Mouse (Mus musculus) thymus, postnatal 14 days (tissue): Measurements from ENCODE around the gene Trmt2a.

ENCODE experiments used
- DNase-seq: peaks from one replicate; pipeline ENCODE4 v3.0.0; 2021

Gene Trmt2a

GRCm38 (mm10) chr16:18231451-18231850 is 17.0 kb upstream of the Trmt2a start:
- DNase-seq: no peak

GRCm38 (mm10) chr16:18233451-18233850 is 15.0 kb upstream of the Trmt2a start:
- peak; percentile 74 for DNase-seq

- DNase-seq: peak; percentile 30
These were observed 14.4 kb upstream of the Trmt2a start for GRCm38 (mm10) chr16:18233919-18234670.

- peak; percentile 79 for DNase-seq
These were observed 13.6 kb upstream of the Trmt2a start, which contains the start of gene Zdhhc8 for GRCm38 (mm10) chr16:18234671-18235388. Zdhhc8 (minus strand) TSS chr16:18235136.

GRCm38 (mm10) chr16:18235389-18236065 is 13.0 kb upstream of the Trmt2a start:
- DNase-seq: peak; percentile 75

- DNase-seq: no peak
These were observed 11.6 kb upstream of the Trmt2a start for GRCm38 (mm10) chr16:18236676-18237501.

GRCm38 (mm10) chr16:18241581-18241980 is 6.9 kb upstream of the Trmt2a start:
- DNase-seq: no peak

GRCm38 (mm10) chr16:18247521-18248399 is 719 bp upstream of the Trmt2a start:
- no peak for DNase-seq

GRCm38 (mm10) chr16:18249364-18249967 is 987 bp downstream of the Trmt2a start:
- peak; percentile 57 for DNase-seq

- no peak for DNase-seq
These were observed 1.8 kb downstream of the Trmt2a start for GRCm38 (mm10) chr16:18250231-18250630.

GRCm38 (mm10) chr16:18250828-18251790 is 2.6 kb downstream of the Trmt2a start:
- DNase-seq: no peak

GRCm38 (mm10) chr16:18252736-18253135 is 4.3 kb downstream of the Trmt2a start:
- no peak for DNase-seq

GRCm38 (mm10) chr16:18253866-18254265 is 5.4 kb downstream of the Trmt2a start:
- no peak for DNase-seq

GRCm38 (mm10) chr16:18258221-18258620 is 9.7 kb downstream of the Trmt2a start, which contains the start of gene Gm49776:
Gm49776 (minus strand) TSS chr16:18258321.
- no peak for DNase-seq

GRCm38 (mm10) chr16:18265024-18265423 is 16.5 kb downstream of the Trmt2a start:
- DNase-seq: no peak

GRCm38 (mm10) chr16:18268182-18268581 is 19.7 kb downstream of the Trmt2a start:
- peak; percentile 46 for DNase-seq

GRCm38 (mm10) chr16:18275166-18275565 is 26.7 kb downstream of the Trmt2a start:
- DNase-seq: no peak

GRCm38 (mm10) chr16:18288166-18288565 is 39.7 kb downstream of the Trmt2a start:
- peak; percentile 12 for DNase-seq

- peak; percentile 88 for DNase-seq
These were observed 40.1 kb downstream of the Trmt2a start for GRCm38 (mm10) chr16:18288581-18289061.
